Mouse (Mus musculus) mature B cell (primary cell): ENCODE data around the gene Trabd.

Source experiments
- in situ Hi-C: fragments of 300-500 bp; cut with MboI; formaldehyde crosslinking; loops from 2 replicates; pipeline ENCODE4 v1.14.3; 2019

Trabd gene

GRCm38 (mm10) chr15:89127364-89127940, 52.5 kb downstream of the Trabd start:
- in situ Hi-C loops, result no loop called here

GRCm38 (mm10) chr15:89128382-89129350, 53.7 kb downstream of the Trabd start, which contains the start of gene Hdac10:
Gene Hdac10, minus strand, starts transcription at chr15:89128700.
- in situ Hi-C loops, result no loop called here

- in situ Hi-C loops, result no loop called here
Measured at GRCm38 (mm10) chr15:89130245-89130644, 55.3 kb downstream of the Trabd start.

- in situ Hi-C loops, result no loop called here
Measured at GRCm38 (mm10) chr15:89131316-89131715, 56.4 kb downstream of the Trabd start.
